Mouse (Mus musculus) right cerebral cortex, adult 2 months (tissue): ENCODE results near the gene Ncs1.

Source experiments
- DNase-seq, 2 experiments: peaks; one replicate each; pipeline ENCODE4 v3.0.0; 2021 to 2022; ENCODE audit warnings: low spot score in 2 of 2

The Ncs1 gene

GRCm38 (mm10) chr2:31339826-31340225 is 94.2 kb downstream of the Ncs1 start:
- no peak for DNase-seq

GRCm38 (mm10) chr2:31341726-31342535 is 96.3 kb downstream of the Ncs1 start:
- DNase-seq, result no peak
